Mouse (Mus musculus) intestine, postnatal 0 days (tissue): ENCODE data around the gene Olfr295. TPM values are rescaled to one million over a fixed set of nuclear protein-coding genes. Genes with fewer than 3 reads are reported as not detected.

Source experiments
- ATAC-seq: fragments of 200-750 bp; cut with Nextera tagmentation; 2 replicates; pipeline ENCODE4 v1.8.0; 2017; ENCODE audit warnings: mild to moderate bottlenecking, moderate TSS enrichment, moderate library complexity
- H3K27ac ChIP-seq: fragments of 300-500 bp; sonication (generic); 2 replicates; pipeline ENCODE4 v1.5.1; 2014; ENCODE audit warnings: mild to moderate bottlenecking, low read depth, low read length, moderate library complexity
- H3K27me3 ChIP-seq: fragments of 300-500 bp; sonication (generic); replicated peaks from 2 replicates; pipeline ENCODE4 v1.6.1; 2014; ENCODE audit warnings: low read length, mixed read lengths; ENCODE audit not compliant: control insufficient read depth, insufficient read depth
- H3K36me3 ChIP-seq: fragments of 300-500 bp; sonication (generic); 2 replicates; pipeline ENCODE4 v1.6.1; 2014; ENCODE audit warnings: mild to moderate bottlenecking, moderate library complexity; ENCODE audit not compliant: control insufficient read depth, insufficient read depth
- H3K4me1 ChIP-seq: fragments of 300-500 bp; sonication (generic); replicated peaks from 2 replicates; pipeline ENCODE4 v1.6.1; 2014; ENCODE audit warnings: antibody characterized with exemption, low read length, mixed read lengths; ENCODE audit not compliant: control insufficient read depth, insufficient read depth
- H3K4me2 ChIP-seq: fragments of 300-500 bp; sonication (generic); replicated peaks from 2 replicates; pipeline ENCODE4 v1.6.1; 2014; ENCODE audit warnings: low read depth, mild to moderate bottlenecking, moderate library complexity
- H3K4me3 ChIP-seq: fragments of 300-500 bp; sonication (generic); 2 replicates; pipeline ENCODE4 v1.5.1; 2014; ENCODE audit warnings: low read depth, low read length
- H3K9ac ChIP-seq: fragments of 300-500 bp; sonication (generic); 2 replicates; pipeline ENCODE4 v1.6.1; 2014; ENCODE audit warnings: mild to moderate bottlenecking, low read depth, low read length
- H3K9me3 ChIP-seq: fragments of 300-500 bp; sonication (generic); 2 replicates; pipeline ENCODE4 v1.6.1; 2016; ENCODE audit warnings: mixed run types; ENCODE audit not compliant: control insufficient read depth
- CTCF ChIP-seq: sonication (generic); IDR thresholded peaks from 2 replicates; pipeline ENCODE4 v1.5.1; 2016; ENCODE audit warnings: low read depth, mild to moderate bottlenecking, control low read depth, antibody characterized with exemption, moderate library complexity
- WGBS: fragments of 180-500 bp; shearing (Covaris S2); extraction: QIAGEN DNeasy Blood & Tissue Kit; methylation state at CpG from one replicate; pipeline ENCODE4 v1.1.7; 2014; 5-methylcytosine and 5-hydroxymethylcytosine counted together
- polyA plus RNA-seq: library from polyadenylated mRNA; unstranded; fragments of >200 nt; fragmentation: Nextera tagmentation; extraction: Ambion mirVana; gene quantifications from 2 replicates; pipeline ENCODE4 v1.2.1, GENCODE M21; 2015

Olfr295 gene
- polyA plus RNA-seq, result not detected in 2 replicates

DNA sequence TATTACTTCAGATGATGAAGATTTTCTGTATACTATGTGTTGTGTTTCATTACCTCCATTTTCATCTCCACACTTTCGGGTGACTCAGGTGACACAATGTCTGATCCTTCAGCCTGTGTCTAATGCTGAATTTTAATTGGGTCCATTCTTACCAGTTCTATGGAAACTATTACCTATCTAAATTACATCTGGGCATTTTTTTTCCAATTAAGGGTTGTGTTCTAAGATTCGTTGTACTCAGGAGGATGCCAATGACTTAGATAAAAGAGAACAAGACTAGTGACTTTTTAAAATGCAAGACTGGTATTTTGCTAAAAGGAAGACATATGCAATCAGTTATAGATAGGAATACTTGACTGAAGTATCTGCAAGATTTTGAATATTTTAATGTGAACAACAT lies at the start of gene Olfr295:
Olfr295 (plus strand) TSS at position 301 of the 400 bp plus-strand sequence.
- TF ChIP-seq CTCF, result no peak
- no peak within 1 kb of the TSS for H3K4me3 ChIP-seq
- no peak within 1 kb of the TSS for H3K4me2 ChIP-seq
- no peak for ATAC-seq
- no peak within 1 kb of the TSS for H3K27ac ChIP-seq
- H3K36me3 ChIP-seq, result no peaks in the 10 kb centered on the region
- H3K9me3 ChIP-seq, result no peaks in the 10 kb centered on the region
- H3K4me1 ChIP-seq, result no peaks in the 10 kb centered on the region
- 78% methylated on average over 2 of the region's 2 CpGs for WGBS
- H3K9ac ChIP-seq, result no peak within 1 kb of the TSS
- no peaks in the 10 kb centered on the region for H3K27me3 ChIP-seq

DNA sequence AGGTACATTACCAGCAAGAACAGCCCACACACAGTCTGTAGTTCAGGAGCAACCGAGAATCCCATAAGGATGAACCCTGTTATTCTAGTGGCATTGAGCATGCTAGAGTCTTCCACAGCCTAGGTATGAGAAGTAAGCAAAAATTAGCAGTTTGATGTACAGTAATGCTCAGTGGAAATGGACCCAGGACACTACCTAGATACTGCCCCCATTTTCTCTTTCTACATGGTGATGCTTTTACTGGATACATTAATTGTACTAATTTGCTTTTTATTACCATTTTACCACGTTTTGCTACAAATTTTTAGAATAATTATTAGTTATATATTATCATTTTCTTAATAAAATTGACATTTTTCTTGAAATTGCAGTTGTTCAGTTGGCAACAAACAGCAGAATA lies 32.9 kb downstream of the Olfr295 start, which contains the start of gene Olfr294:
Olfr294 (minus strand) TSS at position 101 of the 400 bp plus-strand sequence.
- Histone ChIP-seq H3K27me3 (no peaks in the 10 kb centered on the region), H3K9ac (no peak within 1 kb of the TSS), H3K4me3 (no peak within 1 kb of the TSS), H3K36me3 (no peaks in the 10 kb centered on the region), H3K4me2 (no peak within 1 kb of the TSS), H3K4me1 (no peaks in the 10 kb centered on the region), H3K27ac (no peak within 1 kb of the TSS), H3K9me3 (no peaks in the 10 kb centered on the region)
- WGBS, result 60% methylated on average over 2 of the region's 2 CpGs
- no peak for TF ChIP-seq CTCF
- ATAC-seq, result no peak

Other genes starting within 250 kb of the Olfr295 start
- gene Olfr307, start 246.3 kb upstream of the Olfr295 start, polyA plus RNA-seq, result not detected in 2 replicates
- gene Olfr305, start 216.9 kb upstream of the Olfr295 start, polyA plus RNA-seq, result not detected in 2 replicates
- gene Olfr304, start 197.2 kb upstream of the Olfr295 start, polyA plus RNA-seq, result not detected in 2 replicates
- gene Olfr303, start 186.1 kb upstream of the Olfr295 start, polyA plus RNA-seq, result not detected in 2 replicates
- gene Olfr301, start 180.0 kb upstream of the Olfr295 start, polyA plus RNA-seq, result not detected in 2 replicates
- gene Olfr299, start 123.9 kb upstream of the Olfr295 start, polyA plus RNA-seq, result not detected in 2 replicates
- gene Olfr298, start 91.4 kb upstream of the Olfr295 start, polyA plus RNA-seq, result not detected in 2 replicates
- gene Olfr297, start 63.9 kb upstream of the Olfr295 start, polyA plus RNA-seq, result not detected in 2 replicates
- not detected in 2 replicates for gene Olfr294, start 32.8 kb downstream of the Olfr295 start, polyA plus RNA-seq
- not detected in 2 replicates for gene Olfr293, start 65.2 kb downstream of the Olfr295 start, polyA plus RNA-seq
- not detected in 2 replicates for gene Olfr292, start 104.5 kb downstream of the Olfr295 start, polyA plus RNA-seq
- gene Folh1, start 192.1 kb downstream of the Olfr295 start, polyA plus RNA-seq, result not detected in 2 replicates
- not detected in 2 replicates for gene Vmn2r77, start 211.2 kb downstream of the Olfr295 start, polyA plus RNA-seq